Mouse (Mus musculus) ovary, adult 2 months (tissue): ENCODE measurements around the gene Atp4a. TPM values are rescaled to one million over a fixed set of nuclear protein-coding genes. Genes with fewer than 3 reads are reported as not detected.

Source experiments
- polyA plus RNA-seq: library from polyadenylated mRNA; depleted of rRNA; stranded (reverse); fragments of >200 nt; gene quantifications from 2 replicates; pipeline ENCODE4 v1.2.3, GENCODE M21; 2012; rRNA removed

Atp4a gene
- 1.9 and 3.4 TPM in 2 replicates for polyA plus RNA-seq

DNA sequence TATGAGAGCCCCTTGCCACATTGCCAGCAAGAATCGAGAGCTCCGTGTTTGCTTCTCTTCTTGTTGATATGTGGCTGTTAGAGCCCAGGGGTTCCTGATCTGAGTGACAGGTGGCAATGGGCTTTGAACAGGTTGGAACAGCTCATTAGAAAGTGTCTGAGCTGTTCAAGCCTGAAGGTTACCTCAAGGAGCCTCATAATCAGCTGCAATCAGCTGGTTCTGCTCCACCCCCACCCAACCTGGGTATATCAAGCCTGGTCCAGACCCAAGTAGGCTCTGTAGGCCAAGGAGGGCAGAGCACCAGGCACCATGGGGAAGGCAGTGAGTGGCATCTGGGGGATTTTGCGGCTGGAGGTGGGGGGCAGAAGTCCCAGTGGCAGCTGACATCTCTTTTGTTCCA is at the start of gene Atp4a:
Atp4a (plus strand) TSS at position 268 of the 400 bp plus-strand sequence.

GRCm38 (mm10) chr7:30664529-30665200 is 47.3 kb upstream of the Atp4a start, which contains the start of gene Haus5:
TSS of gene Haus5 (minus strand) at chr7:30664994.

GRCm38 (mm10) chr7:30671480-30671879 is 40.5 kb upstream of the Atp4a start, which contains the start of gene Pmis2:
TSS of gene Pmis2 (minus strand) at chr7:30671605.

DNA sequence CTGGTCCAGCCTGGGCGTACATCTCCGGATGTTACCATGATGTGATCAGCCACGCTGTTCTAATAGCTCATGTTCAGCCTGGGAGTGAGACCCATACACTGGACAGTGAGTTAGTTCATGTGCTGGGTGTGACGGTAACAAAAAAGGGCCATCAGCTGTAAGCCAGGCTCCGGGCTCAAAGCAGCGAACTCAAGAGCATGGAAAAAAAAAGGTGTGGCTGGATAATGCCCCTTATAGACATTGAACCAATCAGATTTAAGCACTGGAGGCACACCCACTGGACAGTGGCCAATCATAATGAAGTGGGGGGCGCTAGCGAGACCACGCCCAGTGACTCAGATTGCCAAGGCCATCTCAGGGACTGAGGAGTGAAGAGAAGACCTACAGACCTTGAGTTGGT is 13.4 kb upstream of the Atp4a start, which contains the start of gene 2200002J24Rik:
2200002J24Rik (plus strand) TSS at position 338 of the 400 bp plus-strand sequence.

GRCm38 (mm10) chr7:30729396-30730063 is 17.5 kb downstream of the Atp4a start, which contains the start of gene Tmem147:
TSS of gene Tmem147 (minus strand) at chr7:30729540.

GRCm38 (mm10) chr7:30743617-30744016 is 31.6 kb downstream of the Atp4a start, which contains the start of gene Gapdhs:
TSS of gene Gapdhs (minus strand) at chr7:30743681.

DNA sequence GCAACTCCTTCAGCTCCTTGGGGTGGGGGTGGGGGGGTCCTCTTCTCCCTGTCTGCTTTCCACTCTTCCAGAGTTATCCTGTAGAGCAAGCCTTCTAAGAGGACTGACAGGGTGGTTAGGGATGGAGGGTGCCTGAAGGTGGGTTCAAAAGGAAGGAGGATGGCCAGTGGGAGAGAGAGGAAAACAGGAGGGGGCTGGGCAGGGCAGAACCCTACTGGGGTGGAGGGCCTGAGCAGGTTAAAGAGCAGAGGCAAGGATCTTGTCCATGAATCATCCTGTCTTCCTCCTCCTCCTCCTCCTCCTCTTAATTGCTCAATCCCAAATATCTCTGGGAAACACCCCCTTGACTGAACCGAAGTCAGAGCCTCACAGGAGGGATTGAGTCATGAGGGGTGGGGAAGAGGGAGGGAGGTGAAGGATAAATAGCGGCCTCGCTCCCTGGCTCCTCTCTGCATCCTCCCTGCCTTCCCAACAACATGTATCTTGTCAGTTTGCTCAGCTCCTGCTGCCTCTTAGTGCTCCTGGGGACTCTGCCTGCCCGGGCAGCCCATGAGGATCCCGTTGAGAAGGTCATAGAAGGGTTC is 39.2 kb downstream of the Atp4a start, which contains the start of gene Sbsn:
Sbsn (plus strand) TSS at position 386 of the 584 bp plus-strand sequence.

DNA sequence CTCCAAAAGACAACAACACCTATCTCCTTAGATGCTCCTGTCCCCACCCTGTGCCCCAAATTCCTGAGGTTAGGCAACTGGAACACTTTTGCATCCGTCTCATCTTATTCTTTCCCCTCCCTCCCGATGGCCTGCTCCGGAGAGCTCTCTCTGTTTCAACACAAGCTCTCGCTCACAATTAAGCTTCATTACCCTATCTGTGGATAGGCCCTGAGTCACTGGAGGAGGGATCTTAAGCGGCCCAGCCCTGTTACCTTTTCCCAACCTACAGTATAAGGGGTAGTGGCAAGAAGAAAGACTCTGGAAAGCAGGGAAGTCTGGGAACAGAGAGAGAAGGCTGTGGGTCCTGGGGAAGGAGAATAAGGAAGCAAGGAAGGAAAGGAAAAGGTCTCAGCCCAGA is 51.4 kb downstream of the Atp4a start, which contains the start of gene Dmkn:
Dmkn (plus strand) TSS at position 301 of the 400 bp plus-strand sequence.

Other genes with a start within 250 kb of the Atp4a start
- gene Prodh2, start 218.6 kb upstream of the Atp4a start, polyA plus RNA-seq: 0.24 and 0.52 TPM in 2 replicates
- 26.8 and 28.0 TPM in 2 replicates for gene Arhgap33, start 177.1 kb upstream of the Atp4a start, polyA plus RNA-seq
- 35.0 and 43.0 TPM in 2 replicates for gene Hspb6, start 160.0 kb upstream of the Atp4a start, polyA plus RNA-seq
- 16.8 and 22.1 TPM in 2 replicates for gene Proser3, start 159.9 kb upstream of the Atp4a start, polyA plus RNA-seq
- 38.6 and 52.1 TPM in 2 replicates for gene Lin37, start 152.4 kb upstream of the Atp4a start, polyA plus RNA-seq
- gene U2af1l4, start 148.9 kb upstream of the Atp4a start, polyA plus RNA-seq: 54.3 and 70.9 TPM in 2 replicates
- 1.2 and 1.7 TPM in 2 replicates for gene Gm49396, start 148.9 kb upstream of the Atp4a start, polyA plus RNA-seq
- 84.6 and 110 TPM in 2 replicates for gene Psenen, start 148.6 kb upstream of the Atp4a start, polyA plus RNA-seq
- gene Igflr1, start 146.8 kb upstream of the Atp4a start, polyA plus RNA-seq: 5.7 and 6.6 TPM in 2 replicates
- 57.6 and 63.3 TPM in 2 replicates for gene Kmt2b, start 123.5 kb upstream of the Atp4a start, polyA plus RNA-seq
- 0.88 and 1.4 TPM in 2 replicates for gene Zbtb32, start 113.3 kb upstream of the Atp4a start, polyA plus RNA-seq
- 174 and 233 TPM in 2 replicates for gene Upk1a, start 99.4 kb upstream of the Atp4a start, polyA plus RNA-seq
- 216 and 385 TPM in 2 replicates for gene Cox6b1, start 86.1 kb upstream of the Atp4a start, polyA plus RNA-seq
- not detected in 2 replicates for gene Etv2, start 76.4 kb upstream of the Atp4a start, polyA plus RNA-seq
- gene Rbm42, start 61.9 kb upstream of the Atp4a start, polyA plus RNA-seq: 104 and 110 TPM in 2 replicates
- gene Haus5, start 47.2 kb upstream of the Atp4a start, polyA plus RNA-seq: 17.8 and 20.4 TPM in 2 replicates
- not detected in 2 replicates for gene Pmis2, start 40.6 kb upstream of the Atp4a start, polyA plus RNA-seq
- 1.6 and 4.1 TPM in 2 replicates for gene 2200002J24Rik, start 13.3 kb upstream of the Atp4a start, polyA plus RNA-seq
- 293 and 358 TPM in 2 replicates for gene Tmem147, start 17.3 kb downstream of the Atp4a start, polyA plus RNA-seq
- gene Gapdhs, start 31.5 kb downstream of the Atp4a start, polyA plus RNA-seq: not detected in 2 replicates
- 7.5 and 9.7 TPM in 2 replicates for gene Sbsn, start 39.3 kb downstream of the Atp4a start, polyA plus RNA-seq
- gene Dmkn, start 51.5 kb downstream of the Atp4a start, polyA plus RNA-seq: 36.0 and 40.0 TPM in 2 replicates
- not detected in 2 replicates for gene Krtdap, start 75.7 kb downstream of the Atp4a start, polyA plus RNA-seq
- 5.7 and 6.9 TPM in 2 replicates for gene Ffar2, start 111.6 kb downstream of the Atp4a start, polyA plus RNA-seq
- gene Ffar3, start 144.0 kb downstream of the Atp4a start, polyA plus RNA-seq: not detected in 2 replicates
- gene Ffar1, start 149.4 kb downstream of the Atp4a start, polyA plus RNA-seq: 0.02 and 0.07 TPM in 2 replicates
- gene Cd22, start 168.1 kb downstream of the Atp4a start, polyA plus RNA-seq: 1.4 and 1.6 TPM in 2 replicates
- gene Mag, start 202.7 kb downstream of the Atp4a start, polyA plus RNA-seq: 0.99 and 1.1 TPM in 2 replicates
- 3.6 and 6.3 TPM in 2 replicates for gene Hamp2, start 212.5 kb downstream of the Atp4a start, polyA plus RNA-seq
- gene Hamp, start 231.8 kb downstream of the Atp4a start, polyA plus RNA-seq: 2.3 and 5.6 TPM in 2 replicates
- gene Usf2, start 244.6 kb downstream of the Atp4a start, polyA plus RNA-seq: 245 and 388 TPM in 2 replicates